Mouse (Mus musculus) right cerebral cortex, postnatal 14 days (tissue): ENCODE data around the gene Gpr161.

Experiments
- DNase-seq: peaks from one replicate; pipeline ENCODE4 v3.0.0; 2022

Gpr161 gene

DNA sequence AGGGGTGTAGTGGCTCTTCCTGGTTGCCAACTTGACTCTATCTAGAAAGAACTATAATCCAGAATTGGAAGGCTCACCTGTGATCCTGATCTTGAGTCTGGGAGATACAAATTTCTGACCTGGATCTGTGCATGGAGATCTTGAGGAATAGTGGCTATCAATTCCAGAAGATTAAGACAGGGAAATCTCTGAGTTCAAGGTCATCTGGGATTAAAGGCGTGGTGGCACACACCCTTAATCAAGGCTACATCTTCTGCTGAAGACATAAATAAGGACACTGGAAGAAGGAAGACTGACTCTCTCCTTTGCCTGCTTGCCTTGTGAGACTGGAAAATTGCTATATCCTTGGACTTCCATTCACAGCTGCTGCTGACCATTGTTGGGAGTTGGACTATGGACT is at the start of gene Gpr161:
Gene Gpr161 (plus strand): TSS at position 301 of the 400 bp plus-strand sequence.
- no peak for DNase-seq

- DNase-seq: no peak
These were observed 49.0 kb upstream of the Gpr161 start for GRCm38 (mm10) chr1:165246587-165246986.

- no peak for DNase-seq
These were observed 48.5 kb upstream of the Gpr161 start for GRCm38 (mm10) chr1:165247085-165247484.

DNA sequence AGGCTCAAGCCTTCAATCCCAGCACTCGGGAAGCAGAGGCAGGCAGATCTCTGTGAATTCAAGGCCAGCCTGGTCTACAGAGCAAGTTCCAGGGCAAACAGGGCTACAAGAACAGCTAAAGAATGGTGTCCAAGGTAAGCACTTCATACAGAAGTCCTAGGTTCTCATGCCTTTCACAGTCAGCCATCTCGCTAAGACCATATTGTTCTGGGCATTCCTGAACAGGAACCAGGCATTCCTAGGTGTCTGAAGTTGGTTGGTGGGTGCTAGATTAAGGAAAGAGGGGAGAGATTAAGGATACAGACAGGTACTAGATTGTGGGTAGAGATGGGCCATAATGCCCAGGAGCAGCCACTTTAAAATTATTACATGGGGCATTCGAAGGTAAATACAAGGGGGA is 47.8 kb upstream of the Gpr161 start:
- DNase-seq: no peak

DNA sequence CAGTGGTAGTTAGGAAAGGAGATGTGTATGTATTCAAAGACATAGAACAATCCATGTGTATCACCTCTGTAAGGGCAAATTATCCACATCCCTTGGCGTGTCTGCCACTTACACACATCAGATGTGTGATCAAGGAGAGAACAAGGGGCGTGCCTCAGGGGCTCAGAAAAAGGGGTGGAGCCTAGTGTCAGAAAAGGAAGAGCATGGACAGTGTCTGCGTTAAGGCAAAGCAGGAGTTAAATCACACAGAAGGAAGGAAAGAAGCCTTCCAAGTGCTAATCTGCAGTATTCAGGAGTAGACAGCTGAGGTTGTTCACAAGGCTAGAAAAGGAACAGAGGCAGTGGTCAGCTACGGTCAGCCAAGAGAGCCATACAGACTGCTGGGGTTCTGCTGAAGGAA is 46.7 kb upstream of the Gpr161 start:
- DNase-seq: no peak

- no peak for DNase-seq
These were observed 45.0 kb upstream of the Gpr161 start for GRCm38 (mm10) chr1:165250546-165250945.

GRCm38 (mm10) chr1:165252027-165252671 is 43.4 kb upstream of the Gpr161 start:
- DNase-seq: peak; percentile 41

DNA sequence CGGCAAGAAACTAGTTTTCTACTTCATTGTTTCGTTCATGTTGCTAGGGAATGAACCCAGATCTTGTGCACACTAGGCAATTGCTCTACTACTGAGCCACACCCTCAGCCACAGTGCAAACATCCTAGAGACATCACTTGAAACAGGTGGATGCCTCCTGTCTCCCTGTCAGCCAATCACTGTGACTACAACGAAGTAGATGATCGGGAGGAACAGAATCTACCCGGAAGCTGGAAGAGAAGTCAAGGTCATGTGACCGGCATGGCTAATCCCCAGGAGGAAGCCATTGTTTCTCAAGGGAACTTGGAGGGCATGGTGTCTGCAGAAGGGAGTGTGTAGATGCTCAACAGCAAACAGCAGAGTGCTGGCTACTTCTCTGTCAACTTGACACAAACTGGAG is 20.6 kb upstream of the Gpr161 start:
- DNase-seq: no peak

DNA sequence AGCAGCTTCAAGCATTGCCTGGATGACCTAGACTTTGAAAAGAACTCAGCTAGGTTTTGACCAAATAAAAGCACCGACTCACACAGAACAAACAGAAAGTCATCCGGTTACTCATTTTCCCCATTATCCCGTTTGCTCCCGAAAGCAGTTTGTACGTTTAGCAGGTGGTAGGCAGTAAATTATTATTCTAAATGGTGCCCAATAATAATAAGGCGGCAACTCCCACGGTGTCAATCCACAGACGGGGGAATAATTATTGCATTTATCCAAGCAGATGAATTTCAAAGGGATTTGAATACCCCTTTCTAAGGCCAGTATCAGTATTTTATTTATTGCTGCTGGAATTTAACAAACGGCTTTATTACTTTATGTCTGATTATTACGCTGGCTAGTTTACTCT is 14.8 kb upstream of the Gpr161 start:
- no peak for DNase-seq

- peak; percentile 39 for DNase-seq
These were observed 14.0 kb upstream of the Gpr161 start for GRCm38 (mm10) chr1:165281351-165282221.

- no peak for DNase-seq
These were observed 13.2 kb upstream of the Gpr161 start for GRCm38 (mm10) chr1:165282222-165282966.

DNA sequence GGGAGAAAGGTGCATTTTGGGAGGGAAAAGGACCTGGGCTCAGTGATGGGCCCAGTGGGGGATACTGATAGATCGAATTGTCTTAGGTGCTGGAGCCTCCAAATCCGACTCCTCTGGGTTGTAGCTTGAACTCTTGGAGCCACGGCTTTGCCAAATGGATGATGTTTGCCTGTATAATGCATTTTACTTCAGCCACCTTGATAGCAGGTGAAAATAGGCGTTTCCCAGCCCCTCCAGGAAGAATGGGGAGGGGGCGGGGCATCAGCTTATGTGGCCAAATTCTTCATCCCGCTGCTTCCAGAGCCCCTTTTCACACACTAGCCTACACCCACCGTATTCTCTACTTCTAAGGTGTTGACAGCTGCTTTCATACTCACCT is 12.6 kb upstream of the Gpr161 start:
- no peak for DNase-seq

- no peak for DNase-seq
These were observed 11.5 kb upstream of the Gpr161 start for GRCm38 (mm10) chr1:165284096-165284495.

DNA sequence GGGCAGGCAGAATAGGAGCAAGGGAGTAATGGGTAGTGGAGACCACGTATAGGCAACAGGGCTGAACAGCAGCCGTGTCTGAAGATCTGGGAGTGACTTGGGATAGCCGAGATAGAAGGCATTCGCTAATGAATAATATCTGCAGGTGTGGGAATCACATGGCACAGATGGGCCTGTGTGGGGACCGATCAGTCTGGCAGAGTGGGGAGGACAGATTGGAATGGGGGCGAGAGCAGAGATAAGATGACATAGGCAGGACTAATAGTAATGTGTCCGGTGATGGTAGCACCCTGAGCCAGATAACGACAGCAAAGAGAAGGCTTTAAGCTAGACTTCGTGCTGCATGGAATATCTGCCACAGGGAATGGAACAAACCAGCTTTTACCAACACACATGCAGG is 7.4 kb upstream of the Gpr161 start:
- no peak for DNase-seq

DNA sequence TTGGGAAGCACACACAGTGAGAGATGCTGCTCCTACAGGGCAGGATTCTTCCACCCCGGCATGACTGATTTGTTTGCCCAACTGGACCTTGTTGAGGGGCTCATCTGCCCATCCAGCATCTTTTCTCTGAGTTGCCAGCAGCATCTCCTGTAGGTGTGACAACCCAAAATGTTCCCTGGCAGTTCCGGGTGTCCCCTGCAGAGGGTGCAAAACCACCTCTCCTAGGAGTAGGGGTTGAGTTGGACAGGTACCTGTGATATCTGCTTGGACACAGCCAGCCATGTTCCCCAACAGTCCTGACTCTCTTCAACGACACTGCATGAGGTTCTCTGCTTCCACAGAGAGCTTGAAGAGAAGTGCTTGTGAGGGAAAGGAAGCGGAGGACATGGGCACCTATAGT is 5.8 kb upstream of the Gpr161 start:
- DNase-seq: no peak

DNA sequence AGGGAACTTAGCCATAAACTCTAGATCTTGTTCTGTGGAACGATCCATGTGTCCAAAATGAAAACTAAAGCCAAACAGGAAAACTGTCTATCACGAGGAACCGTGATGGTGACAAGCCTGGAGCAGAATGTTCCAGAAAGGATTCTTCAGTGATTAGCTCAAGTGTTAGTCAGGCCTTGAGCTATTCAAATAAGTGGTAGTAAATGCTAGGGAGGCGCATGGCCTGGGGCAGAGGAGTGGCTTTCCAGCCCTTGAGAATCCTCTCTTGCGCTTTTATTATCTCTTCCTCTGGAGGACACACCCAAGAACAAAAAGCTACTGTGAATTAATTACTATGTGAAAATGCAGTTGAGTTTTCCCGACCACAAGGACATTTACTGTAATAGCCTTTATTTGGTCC is 4.0 kb upstream of the Gpr161 start:
- no peak for DNase-seq

DNA sequence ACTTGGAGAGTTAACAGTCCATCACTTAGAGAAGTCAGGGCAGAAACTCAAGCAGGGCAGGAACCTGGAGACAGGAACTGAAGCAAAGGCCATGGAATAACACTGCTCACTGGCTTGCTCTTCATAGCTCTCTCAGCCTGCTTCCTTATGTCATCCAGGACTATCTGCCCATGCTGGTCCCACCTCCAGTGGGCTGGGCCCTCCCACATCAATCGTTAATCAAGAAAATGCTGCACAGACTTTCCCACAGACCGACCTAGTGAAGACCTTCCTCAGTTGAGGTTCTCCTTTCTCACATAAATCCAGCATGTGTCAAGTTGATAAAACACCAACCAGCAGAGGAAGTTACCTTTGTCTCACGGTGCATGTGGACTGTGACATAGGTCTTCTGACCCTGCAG is 5.5 kb downstream of the Gpr161 start:
- DNase-seq: no peak

GRCm38 (mm10) chr1:165301567-165301966 is 6.0 kb downstream of the Gpr161 start:
- DNase-seq: no peak

GRCm38 (mm10) chr1:165302455-165303208 is 7.0 kb downstream of the Gpr161 start:
- peak; percentile 36 for DNase-seq

- no peak for DNase-seq
These were observed 7.6 kb downstream of the Gpr161 start for GRCm38 (mm10) chr1:165303209-165303608.

GRCm38 (mm10) chr1:165304341-165304740 is 8.8 kb downstream of the Gpr161 start:
- no peak for DNase-seq

GRCm38 (mm10) chr1:165308180-165308579 is 12.6 kb downstream of the Gpr161 start:
- no peak for DNase-seq

- DNase-seq: no peak
These were observed 20.8 kb downstream of the Gpr161 start for GRCm38 (mm10) chr1:165316361-165316760.
